Mouse (Mus musculus): Measurements from ENCODE around the gene Sipa1l2.

The Sipa1l2 gene

DNA sequence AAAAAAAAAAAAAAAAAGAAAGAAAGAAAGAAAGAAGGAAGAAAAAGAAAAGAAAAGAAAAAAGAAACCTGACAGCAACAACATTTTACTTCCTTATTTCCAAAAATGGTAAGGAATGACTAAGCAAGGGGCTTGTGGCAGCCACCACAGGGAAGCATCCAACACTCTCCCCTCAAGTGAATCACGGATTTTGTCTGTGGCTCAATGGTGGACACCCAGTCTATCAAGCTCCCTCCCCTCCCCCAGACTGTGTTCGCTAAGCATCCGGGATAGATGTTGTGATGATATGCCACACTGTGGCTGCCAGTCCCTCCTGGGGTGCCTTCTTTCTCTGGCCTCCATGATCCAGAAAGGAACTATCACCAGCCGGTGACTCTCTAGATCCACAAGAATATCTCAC, 6.5 kb upstream of the Sipa1l2 start:
- DNase-seq = no peak

DNA sequence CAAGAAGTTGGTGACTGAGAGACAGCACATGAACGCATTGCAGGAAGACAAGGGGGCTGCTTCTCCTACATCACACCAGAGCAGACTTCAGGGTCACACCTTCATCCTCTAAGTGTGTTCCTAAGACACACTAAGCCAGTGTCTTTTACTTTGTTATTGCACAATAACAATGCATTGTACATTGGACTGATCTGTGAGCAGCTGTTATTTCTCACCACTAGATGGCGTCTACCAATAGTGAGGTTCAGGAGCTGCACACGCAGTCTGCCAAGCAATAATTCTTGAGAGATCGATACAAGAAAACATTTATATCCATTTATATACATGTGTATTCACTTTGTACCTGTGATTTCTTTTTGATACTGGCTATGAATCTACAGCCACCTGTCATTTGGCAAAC, 4.7 kb upstream of the Sipa1l2 start:
- DNase-seq = peak; percentile 23

GRCm38 (mm10) chr8:125572246-125572645, 2.6 kb upstream of the Sipa1l2 start:
- peak; percentile 35 for DNase-seq

DNA sequence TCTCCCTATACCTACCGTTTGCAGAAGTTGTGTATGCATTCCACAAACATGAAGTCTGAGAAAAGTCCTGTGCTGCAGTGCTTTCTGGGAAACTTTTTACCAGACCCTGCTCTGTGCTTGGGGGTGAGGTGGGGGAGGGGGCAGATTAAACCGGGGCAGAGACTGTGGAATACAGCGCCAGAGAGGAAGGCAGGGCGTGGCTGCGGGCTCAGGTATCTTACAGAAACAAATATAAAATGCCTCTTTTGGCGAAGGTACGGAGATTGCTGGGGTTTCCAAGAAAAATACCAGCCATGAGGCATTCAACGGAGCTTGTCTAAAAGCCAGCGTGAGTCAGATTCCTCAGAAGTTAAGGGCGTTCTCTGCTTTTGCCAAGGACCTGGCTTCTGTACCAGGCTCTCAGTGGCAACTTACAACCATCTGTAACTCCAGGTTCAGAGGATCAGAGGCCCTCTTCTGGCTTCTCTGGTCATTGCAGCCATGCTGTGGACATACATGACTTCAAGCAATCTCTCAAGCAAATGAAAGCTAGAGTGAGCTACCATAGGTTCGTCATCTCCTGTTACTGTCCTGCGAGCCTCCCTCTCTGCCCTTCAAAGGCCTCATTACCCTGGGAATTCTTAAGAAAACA, 1.3 kb upstream of the Sipa1l2 start:
- DNase-seq = peak; percentile 43

GRCm38 (mm10) chr8:125570389-125570788, 781 bp upstream of the Sipa1l2 start:
- DNase-seq = no peak

DNA sequence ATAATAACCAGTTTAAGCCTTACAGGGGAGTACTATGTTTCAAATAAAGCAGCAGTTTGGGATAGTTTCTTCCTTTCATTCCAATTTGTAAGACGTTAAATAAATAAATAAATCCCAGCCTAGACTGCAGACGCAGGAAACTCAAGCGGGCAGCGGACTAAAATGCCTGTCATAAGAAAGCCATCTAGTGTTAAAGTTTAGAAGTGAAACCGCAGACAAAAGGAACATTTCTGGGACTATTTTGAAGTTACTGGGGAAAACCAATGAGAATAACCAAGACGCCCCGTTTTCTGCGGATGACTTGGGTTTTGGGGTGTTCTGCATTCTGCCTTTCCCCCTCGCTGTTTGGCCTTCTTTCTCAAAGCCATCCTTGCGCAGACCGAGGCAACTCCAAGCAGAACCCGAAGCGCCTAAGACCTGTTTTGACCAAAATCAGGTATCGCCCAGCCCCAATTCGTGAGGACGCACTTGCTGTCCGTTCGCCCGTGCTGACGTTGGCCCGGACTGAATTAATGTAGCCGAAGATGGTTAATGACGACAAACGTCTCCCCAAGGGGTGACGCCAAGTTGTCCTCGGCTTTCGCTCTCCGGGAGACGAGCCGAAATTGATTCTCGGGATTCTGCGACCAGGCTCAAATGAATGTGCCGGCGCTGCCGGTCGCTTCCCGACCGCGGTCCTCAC, 616 bp downstream of the Sipa1l2 start:
- DNase-seq = peak; percentile 57

DNA sequence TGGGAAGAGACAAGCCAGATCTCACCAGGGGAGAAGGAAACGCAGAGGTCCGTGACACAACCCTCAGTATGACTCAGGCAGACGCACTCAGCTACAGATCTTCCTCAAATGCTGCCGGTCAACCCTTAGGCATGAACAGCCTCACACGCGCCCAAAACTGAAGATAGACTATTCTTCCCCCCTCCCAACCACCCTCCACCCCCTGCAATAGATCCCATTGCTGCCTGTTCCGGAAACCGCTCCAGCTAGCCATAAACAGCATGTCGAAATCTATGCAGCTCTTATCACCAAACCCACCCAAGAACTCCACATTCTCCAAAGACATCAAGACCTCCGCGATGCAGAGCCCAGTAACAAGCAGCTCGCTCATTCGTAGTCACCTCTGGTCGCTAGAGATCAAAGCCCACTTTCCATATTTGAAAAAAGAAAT, 1.2 kb downstream of the Sipa1l2 start:
- peak; percentile 31 for DNase-seq

DNA sequence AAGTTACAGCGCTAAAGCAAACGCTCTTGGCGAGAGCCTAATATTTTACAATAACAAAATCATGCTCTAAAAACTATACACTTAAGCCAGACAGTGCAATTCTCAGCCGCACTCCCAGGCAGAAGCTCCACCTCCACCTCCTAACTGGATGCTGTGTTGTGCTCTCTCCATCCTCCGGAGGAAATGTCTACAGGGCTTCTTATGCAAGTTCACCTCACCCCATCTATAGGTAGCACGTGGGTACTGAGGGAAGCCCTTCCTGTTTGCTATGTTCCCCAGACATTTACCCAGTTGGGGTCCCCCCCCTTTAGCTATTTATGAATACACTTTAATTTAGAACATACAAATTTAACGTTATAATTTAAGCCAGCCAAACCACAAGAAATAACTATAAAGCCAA, 2.0 kb downstream of the Sipa1l2 start:
- DNase-seq = no peak

DNA sequence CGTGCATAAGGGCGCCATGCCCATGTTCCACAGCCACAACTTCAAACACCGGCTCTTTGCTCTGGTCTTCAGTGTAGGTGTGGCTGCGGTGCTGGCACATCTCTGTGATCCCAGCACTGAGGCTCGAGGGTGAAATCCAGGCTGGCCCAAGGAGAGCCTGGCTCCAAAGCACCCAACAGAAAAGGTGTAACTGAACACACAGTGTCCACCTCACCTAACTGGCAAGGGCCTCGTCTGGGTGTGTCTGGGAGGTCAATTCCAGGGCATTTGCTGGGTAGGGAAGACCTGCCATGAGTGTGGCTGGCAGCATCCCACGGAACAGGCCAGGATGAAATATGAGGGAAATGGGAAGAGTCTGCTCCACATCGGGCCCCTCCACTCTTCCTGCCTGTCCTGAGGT, 6.7 kb downstream of the Sipa1l2 start:
- DNase-seq = no peak

GRCm38 (mm10) chr8:125560825-125561490, 8.7 kb downstream of the Sipa1l2 start:
- DNase-seq = no peak

DNA sequence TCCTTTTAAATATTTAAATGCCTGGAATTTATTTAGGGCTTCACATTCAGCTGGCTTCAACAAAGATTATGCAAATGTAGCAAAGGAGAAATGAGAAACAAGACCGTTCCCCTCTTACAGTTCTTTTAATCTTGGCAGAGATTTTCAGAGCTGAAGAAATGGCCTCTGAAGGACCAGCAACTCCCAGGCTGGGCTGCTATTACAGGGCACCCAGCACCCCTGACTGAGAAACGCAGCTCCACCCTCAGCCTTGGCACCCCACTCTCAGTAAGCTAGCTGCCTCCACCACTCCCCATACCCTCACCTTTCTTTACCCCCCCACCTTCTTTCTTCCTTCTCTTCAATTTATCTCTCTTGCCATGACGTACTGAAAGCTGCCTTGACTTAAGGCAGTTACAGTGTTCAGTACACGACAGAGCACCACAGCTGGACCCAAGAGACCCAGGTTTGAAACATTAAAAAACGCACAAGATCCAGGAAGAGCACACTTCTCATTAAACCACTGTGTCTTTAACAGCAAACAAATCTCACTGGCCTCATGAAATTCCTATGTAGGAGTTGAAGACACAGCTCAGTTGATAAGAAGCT, 10.4 kb downstream of the Sipa1l2 start:
- DNase-seq = no peak

- DNase-seq = peak; percentile 82
Observed at GRCm38 (mm10) chr8:125558109-125559065, 11.2 kb downstream of the Sipa1l2 start.

- DNase-seq = peak; percentile 19
Observed at GRCm38 (mm10) chr8:125557391-125558108, 12.1 kb downstream of the Sipa1l2 start.

- peak; percentile 43 for DNase-seq
Observed at GRCm38 (mm10) chr8:125556706-125557105, 12.9 kb downstream of the Sipa1l2 start.

DNA sequence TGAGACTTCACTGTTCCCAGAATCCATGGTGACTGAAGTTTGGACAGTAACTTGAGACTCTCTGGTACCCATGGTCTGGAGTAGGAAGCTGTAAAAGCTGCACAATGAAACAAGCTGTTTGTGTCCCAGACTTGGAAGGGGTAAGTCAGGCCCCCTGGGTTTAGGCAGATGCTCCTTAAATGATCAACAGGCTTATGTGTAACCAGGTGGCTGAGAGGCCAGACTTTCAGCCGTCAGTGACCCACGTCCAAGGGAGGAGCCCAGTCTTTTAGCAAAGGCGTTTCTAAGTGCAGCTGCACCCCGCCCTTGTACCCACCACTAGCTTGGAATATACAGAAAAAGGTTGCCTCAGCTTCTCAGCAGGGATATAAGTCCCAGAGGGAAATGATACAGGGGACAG, 19.0 kb downstream of the Sipa1l2 start:
- DNase-seq = no peak

GRCm38 (mm10) chr8:125547296-125547695, 22.3 kb downstream of the Sipa1l2 start:
- DNase-seq = no peak

GRCm38 (mm10) chr8:125545866-125546265, 23.7 kb downstream of the Sipa1l2 start:
- peak; percentile 44 for DNase-seq

GRCm38 (mm10) chr8:125542893-125543613, 26.6 kb downstream of the Sipa1l2 start:
- DNase-seq = no peak

GRCm38 (mm10) chr8:125539056-125540013, 30.3 kb downstream of the Sipa1l2 start:
- peak; percentile 24 for DNase-seq

GRCm38 (mm10) chr8:125538265-125538664, 31.3 kb downstream of the Sipa1l2 start:
- no peak for DNase-seq

Data from kidney, adult 18-20 months (tissue).